Mouse (Mus musculus) c-Kit-positive CD71-negative TER-119-negative erythroid progenitor cells, embryonic 14.5 days (primary cell): Measurements from ENCODE around the gene Fbxo36.

Experiments
- DNase-seq: peaks from one replicate; pipeline ENCODE4 v3.0.0-alpha.2; 2013; ENCODE audit warnings: low read depth

Gene Fbxo36

GRCm38 (mm10) chr1:84890503-84890902, 50.9 kb downstream of the Fbxo36 start:
- no peak for DNase-seq

DNA sequence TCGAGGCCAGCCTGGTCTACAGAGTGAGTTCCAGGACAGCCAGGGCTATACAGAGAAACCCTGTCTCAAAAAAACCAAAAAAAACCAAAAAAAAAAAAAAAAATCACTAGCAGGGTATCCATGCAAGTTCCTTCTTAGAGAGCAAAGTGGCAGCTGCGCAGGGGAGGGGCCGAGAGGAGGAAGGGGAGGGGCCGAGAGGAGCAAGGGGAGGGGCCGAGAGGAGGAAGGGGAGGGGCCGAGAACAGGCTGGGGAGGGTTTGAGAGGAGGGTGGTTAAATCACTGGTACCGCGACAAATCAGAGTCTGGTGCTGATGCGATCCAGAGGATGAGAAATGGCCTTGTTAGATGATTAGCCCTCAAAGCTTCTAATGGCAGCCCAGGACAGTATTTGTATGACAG, 52.1 kb downstream of the Fbxo36 start:
- DNase-seq: no peak

GRCm38 (mm10) chr1:84897364-84897763, 57.7 kb downstream of the Fbxo36 start:
- DNase-seq: no peak

DNA sequence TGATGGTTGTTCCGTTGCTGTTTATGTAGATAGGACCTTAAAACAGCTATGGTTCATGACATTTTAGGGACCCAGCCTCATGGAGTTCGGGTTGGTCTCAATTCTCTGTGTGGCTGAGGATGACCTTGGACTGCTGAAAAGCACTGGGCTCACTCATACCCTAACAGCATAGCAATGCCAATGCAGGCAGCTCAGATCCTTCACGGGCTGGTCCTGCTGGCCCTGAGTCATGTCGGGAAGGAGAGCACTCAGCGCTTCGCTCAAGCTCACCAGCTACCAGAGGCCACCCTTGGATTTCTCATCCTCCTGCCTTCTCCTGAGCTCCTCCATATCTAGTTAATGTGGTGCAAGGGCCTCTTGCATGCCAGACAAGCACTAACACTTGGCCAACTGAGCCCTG, 59.5 kb downstream of the Fbxo36 start:
- no peak for DNase-seq

- DNase-seq: no peak
Observed at GRCm38 (mm10) chr1:84904467-84904866, 64.8 kb downstream of the Fbxo36 start.

GRCm38 (mm10) chr1:84910177-84910804, 70.7 kb downstream of the Fbxo36 start:
- no peak for DNase-seq

DNA sequence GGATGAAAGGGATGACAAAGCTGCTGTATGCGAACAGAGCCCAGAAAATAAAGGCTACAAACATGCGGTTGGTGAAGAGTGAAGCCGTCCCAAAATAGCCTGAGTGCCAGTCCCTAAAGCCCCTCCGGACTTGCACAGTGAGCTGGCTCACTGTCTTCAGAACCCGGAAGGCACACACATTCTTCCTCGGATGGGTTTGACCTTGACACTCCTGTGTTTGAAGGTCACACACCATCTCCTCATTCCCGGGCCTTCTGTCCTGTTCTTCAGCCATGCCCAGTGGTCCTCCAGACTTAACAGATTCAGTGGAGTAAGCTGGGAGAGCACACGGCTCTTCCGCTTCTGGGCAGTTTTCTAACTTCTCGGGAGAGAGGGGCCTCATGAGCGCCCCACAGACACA, 72.9 kb downstream of the Fbxo36 start:
- no peak for DNase-seq

DNA sequence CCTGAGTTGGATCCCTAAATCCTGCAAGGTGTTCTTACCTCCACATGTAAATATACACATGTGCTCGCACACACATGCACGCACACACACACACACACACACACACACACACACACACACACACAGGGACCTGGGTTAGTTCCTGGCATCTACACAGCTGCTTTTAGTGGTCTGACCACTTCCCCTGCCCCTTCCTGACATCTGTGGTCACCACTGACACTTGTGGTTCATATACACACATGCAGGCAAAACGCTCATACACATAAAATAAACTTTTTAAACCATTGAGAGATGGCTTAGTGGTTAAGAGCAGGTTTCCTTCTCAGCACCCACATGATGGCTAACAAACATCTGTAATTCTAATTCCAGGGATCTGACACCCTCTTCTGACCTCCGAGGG, 75.4 kb downstream of the Fbxo36 start:
- DNase-seq: no peak

- DNase-seq: no peak
Observed at GRCm38 (mm10) chr1:84918865-84919264, 79.2 kb downstream of the Fbxo36 start.

- DNase-seq: no peak
Observed at GRCm38 (mm10) chr1:84923432-84923831, 83.8 kb downstream of the Fbxo36 start.

DNA sequence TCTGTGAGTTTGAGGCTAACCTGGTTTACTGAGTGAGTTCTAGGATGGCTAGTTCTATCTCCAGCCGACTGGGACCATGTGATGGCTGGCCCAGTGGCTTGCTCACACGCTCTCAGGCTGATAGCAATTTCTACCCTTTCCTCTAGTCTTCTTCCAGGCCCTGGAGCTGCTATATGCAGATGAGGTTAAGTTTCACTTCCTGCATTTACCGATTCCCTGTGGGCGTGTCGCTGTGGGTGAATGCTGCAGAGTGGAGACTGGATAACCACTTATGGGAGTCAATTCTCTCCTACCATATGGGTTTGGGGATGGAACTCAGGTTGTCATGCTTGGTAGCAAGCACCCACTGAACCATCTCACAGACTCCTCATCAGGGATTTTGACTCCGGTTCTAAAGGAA, 84.5 kb downstream of the Fbxo36 start:
- no peak for DNase-seq

GRCm38 (mm10) chr1:84925599-84925998, 86.0 kb downstream of the Fbxo36 start:
- no peak for DNase-seq

DNA sequence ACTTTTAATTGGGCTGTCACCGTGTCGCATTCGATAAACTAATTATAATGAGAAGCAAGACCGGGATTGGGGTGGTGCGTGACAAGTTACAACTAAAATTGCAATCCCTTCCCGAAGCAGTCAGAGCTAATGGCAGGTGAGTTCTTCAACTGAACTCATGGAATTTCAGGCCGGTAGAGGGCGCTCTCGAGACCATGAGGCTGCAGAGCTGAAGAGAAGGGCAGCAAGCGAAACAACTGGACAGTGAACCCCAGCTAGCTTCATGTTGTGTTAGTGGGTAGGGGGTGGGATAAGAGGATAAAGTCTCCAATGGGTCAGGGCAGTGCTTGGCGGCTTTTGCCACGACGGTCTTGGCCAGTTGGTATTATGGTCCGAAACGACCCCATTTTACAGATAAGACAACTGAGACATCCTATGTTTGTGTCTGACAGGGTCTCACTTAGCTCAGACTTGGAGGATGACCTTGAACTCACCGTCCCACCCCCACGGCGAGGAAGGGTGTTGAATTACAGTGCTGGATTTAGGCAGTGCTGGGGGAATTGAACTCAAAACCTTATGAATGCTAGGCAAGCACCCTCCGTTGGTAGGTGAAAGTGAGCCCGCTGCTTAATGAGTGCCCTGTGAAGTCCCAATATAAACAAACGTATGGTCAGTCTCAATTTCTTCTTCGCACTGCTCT, 94.0 kb downstream of the Fbxo36 start:
- DNase-seq: peak; percentile 65

- no peak for DNase-seq
Observed at GRCm38 (mm10) chr1:84934151-84934502, 94.5 kb downstream of the Fbxo36 start.

DNA sequence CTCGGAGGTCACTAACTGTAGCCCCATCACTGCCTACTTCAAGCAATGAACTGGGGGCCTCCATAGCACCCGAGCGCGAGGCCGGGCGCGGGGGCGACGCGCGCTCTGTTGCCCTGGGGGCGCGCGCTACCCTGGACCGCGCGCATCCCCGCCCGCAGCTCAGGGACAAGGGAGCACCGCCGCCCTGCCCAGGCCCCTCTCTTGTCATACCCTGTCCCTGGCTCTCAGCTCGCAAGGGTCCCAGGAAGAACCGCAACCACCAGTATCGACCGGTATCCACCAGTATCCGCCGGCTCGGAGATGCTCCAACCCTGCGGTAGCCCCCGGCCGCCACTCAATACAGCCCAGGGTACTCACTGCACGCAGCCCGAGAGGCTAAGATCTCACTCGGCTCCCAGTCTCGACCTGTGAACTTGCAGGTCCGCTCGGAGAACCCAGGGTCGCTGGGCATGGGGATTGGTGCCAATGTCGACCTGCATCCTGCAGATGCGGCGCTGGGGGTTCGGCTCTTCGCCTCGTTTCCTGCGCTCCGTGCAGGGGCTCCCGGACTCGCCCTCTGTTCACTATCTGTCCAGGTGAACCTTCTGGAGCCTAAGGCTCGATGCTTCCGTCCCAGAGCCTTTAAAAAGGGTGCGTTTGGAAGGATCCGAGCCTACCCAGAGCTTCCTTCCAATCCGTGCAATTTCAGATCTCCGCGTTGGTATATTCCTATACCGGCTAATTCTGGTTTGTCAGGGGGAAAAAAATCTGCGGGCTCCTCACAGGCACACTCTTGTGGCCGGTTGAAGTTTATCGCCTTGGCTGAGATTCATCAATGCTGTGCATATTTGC, 95.1 kb downstream of the Fbxo36 start, which contains the start of gene Slc16a14:
TSS of gene Slc16a14 (minus strand) at position 632 of the 831 bp plus-strand sequence.
- DNase-seq: no peak

DNA sequence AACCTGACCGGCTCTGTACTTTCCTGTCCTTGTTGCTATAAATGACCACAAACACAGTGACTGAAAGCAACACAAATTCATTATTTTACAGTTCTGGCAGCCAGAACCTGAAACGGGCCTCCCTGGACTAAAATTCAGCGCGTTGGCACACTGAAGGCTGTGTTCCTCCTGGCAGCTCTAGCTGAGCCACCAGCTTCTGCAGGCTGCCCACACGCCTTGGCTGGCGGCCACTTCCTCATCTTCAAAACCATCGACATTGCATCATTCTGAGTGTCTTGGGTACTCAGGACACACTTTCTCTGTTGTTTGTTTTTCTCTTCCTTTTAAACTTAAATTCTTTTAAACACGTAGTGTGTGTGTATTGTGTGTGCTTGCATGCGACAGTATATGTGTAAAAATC, 96.0 kb downstream of the Fbxo36 start:
- DNase-seq: peak; percentile 51

GRCm38 (mm10) chr1:84936716-84937510, 97.3 kb downstream of the Fbxo36 start:
- DNase-seq: no peak

- DNase-seq: no peak
Observed at GRCm38 (mm10) chr1:84939466-84939865, 99.8 kb downstream of the Fbxo36 start.

DNA sequence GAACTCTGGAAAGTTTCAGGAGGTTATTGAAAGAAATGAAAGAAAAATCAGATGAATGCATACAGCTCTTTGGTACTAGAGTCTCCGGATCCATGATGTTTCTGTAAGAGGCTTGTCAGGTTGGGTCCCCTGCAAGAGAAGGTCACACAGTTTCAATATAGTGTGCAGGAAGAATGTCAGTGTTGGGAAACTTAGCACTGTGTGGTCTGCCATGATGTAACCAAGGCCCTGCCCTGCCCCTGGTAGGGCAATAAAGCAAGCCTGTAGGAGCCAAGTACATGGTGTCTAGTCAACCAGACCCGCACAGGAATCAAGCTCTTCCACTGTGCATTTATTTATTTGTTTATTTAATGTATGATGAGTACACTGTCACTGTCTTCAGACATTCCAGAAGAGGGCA, 100.7 kb downstream of the Fbxo36 start:
- DNase-seq: no peak

DNA sequence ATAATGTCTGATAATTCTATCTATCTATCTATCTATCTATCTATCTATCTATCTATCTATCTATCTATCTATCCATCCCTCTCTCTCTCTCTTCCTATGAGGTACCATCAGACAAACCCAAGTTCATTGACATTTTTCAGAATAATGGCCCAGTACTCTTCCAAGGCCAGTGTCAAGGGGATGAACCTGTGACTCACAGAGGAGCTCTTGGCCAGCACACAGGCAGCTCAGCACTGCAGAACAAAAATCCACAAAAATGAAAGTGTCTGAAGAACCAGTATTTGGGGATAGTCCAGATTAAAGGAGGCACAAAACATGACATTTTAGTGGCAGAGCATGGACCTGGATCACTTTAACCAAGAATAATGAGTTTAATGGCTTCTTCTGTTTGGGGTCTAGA, 103.0 kb downstream of the Fbxo36 start:
- DNase-seq: no peak

DNA sequence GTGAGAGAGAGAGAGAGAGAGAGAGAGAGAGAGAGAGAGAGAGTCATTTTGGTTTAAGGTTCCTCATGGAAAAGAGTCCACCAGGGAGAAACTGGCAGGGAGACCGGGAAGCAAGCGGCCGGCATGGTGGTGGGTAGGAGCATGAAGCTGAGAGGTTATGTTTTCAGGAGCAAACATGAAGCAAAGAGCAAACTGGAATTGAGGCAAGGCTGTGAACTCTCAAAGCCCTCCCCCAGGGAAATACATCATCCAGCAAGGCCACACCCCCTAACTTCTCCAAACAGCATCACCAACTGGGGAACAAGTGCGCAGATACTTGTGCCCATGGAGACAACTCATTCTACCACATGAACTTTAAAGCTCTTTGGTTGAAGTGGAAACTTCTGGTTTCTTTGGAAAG, 103.9 kb downstream of the Fbxo36 start:
- no peak for DNase-seq

GRCm38 (mm10) chr1:84945950-84946349, 106.3 kb downstream of the Fbxo36 start:
- DNase-seq: no peak
